Mouse (Mus musculus) gastrocnemius, postnatal 14 days (tissue): ENCODE measurements at regions not wholly inside any gene's neighbourhood (a gene's known extent, or its start where the extent isn't known, plus 50 kb on each side); places are given as distances from the start of the nearest gene placed in this dataset.
A peak's percentile ranks its signal among the peaks of the same experiment; 100 is the strongest.

Experiments
- DNase-seq: peaks from one replicate; pipeline ENCODE4 v3.0.0; 2021; ENCODE audit warnings: mixed read lengths
- intact Hi-C: fragments of 180-260 bp; cut with DNase I; formaldehyde crosslinking; loops from one replicate; pipeline ENCODE4 v1.15.1; 2025; ENCODE audit warnings: low total_unique reads

- intact Hi-C loops, result loop anchor here (5.0 to 10.0 kb wide), 3 partner anchors 52 to 337 kb away; partner anchors contain the start of gene Cux1
- peak; percentile 20 for DNase-seq
Measured at GRCm38 (mm10) chr5:136619315-136620231, 52.3 kb upstream of the Cux1 start.

- intact Hi-C loops, result loop anchor here (5.0 to 10.0 kb wide), 3 partner anchors 53 to 338 kb away; partner anchors contain the start of gene Cux1
- no peak for DNase-seq
Measured at GRCm38 (mm10) chr5:136620234-136620633, 52.9 kb upstream of the Cux1 start.

DNA sequence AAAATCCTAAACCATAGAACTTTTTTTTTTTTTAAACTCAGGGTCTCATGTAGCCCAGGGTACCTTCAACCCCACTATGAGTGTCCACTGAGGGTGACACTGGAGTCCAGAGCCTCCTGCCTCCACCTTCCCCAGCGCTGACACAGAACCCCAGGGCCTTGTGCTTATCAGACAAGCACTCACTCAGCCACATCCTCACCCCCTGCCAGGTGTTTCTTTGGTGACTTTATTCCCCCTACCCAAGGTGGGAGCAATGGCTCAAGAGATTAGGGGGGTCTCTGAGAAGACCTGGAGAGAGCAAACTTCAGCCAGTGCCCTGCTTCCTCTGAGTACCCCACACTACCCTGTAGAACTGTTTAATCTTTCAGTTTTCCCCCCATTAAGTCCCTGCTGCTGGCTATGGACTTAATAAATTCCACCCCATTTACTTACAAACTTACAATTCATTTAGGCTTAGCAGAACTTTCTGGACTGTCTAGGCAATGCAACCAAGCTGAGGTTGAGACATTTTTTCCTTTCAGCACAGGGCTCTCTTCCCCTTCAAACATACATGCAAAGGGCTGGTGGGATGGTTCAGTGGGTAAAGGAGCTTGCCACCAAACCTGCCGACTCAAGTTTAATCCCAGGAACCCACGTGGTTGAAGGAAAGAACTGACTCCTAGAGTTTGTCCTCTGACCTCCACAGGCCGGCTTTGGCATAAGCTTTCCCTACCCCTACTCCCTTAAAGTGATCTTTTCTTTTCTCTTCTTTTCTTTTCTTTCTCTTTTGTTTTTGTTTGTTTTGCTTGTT, 54.2 kb upstream of the Cux1 start:
- no peak for DNase-seq
- intact Hi-C loops, result loop anchor here (5.0 to 10.0 kb wide), 3 partner anchors 54 to 339 kb away; partner anchors contain the start of gene Cux1

DNA sequence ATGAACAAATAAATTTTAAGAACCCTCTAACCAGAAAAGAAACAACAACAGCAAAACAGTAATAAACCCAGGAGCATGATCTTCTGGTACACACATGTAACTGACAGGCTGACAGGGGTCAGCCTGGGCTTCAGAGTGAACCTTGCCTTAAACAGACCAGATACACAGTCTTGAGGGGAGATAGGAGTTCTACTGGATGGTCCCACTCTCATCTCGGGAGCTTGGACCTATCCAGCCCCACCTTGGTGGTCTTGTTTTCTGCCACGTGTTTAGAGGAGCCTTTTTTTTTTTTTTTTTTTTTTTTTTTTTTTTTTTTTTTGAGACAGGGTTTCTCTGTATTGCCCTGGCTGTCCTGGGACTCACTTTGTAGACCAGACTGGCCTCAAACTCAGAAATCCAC, 54.9 kb upstream of the Cux1 start:
- intact Hi-C loops, result loop anchor here (5.0 to 10.0 kb wide), 3 partner anchors 55 to 340 kb away; partner anchors contain the start of gene Cux1

GRCm38 (mm10) chr5:136622721-136623542, 55.6 kb upstream of the Cux1 start:
- intact Hi-C loops, result loop anchor here (5.0 to 10.0 kb wide), 3 partner anchors 56 to 341 kb away; partner anchors contain the start of gene Cux1
- DNase-seq, result peak; percentile 64

More for the DNA sequence above, 54.9 kb upstream of the Cux1 start:
- DNase-seq, result no peak

DNA sequence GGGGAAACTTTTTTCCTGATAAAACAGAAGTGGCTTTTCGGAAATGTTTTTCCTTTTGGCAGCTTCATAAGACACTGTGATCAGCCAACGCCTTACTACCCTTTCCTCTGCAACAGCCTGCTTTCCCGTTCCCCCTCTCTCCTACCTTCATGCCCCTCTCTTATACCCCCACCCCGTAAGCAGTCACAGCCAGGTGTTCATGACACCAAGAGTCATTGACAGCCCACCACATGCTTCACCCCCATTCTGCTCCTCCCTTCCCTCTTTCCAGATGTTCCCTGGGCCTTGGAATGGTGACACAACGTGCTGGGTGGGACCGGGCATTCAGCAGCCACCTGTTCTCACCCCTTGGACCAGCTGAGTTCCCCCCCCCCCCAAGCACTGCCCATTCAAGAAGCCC, 56.5 kb upstream of the Cux1 start:
- intact Hi-C loops, result loop anchor here (5.0 to 10.0 kb wide), 3 partner anchors 56 to 341 kb away; partner anchors contain the start of gene Cux1
- no peak for DNase-seq

GRCm38 (mm10) chr5:136625176-136625991, 58.1 kb upstream of the Cux1 start:
- no peak for DNase-seq
- intact Hi-C loops, result loop anchor here (10.0 kb wide), 1 partner anchor 79 kb away; no protein-coding TSS in a partner anchor

DNA sequence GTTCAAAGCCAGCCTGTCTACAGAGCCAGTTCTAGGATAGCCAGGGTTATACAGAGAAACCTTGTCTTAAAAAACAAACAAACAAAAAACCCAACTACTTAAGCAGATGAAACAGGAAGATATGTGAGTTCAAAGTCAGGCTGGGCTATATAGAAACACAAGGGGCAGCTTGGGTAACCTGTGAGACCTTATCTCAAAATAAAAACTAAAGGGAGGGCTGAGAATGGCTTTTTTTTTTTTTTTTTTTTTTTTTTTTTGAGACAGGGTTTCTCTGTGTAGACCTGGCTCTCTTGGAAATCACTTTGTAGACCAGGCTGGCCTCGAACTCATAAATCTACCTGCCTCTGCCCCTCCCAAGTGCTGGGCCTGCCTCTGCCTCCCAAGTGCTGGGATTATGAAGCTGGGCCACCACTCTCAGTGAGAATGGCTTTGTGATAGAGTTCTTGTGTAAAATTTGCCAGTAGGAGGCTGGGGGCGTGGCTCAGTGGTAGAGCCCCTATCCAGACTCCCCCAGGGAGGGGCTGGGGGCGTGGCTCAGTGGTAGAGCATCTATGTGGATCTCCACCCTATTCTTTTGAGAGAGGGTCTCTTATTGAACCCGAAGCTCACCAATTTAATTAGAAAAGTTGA, 59.0 kb upstream of the Cux1 start:
- DNase-seq, result no peak
- intact Hi-C loops, result loop anchor here (10.0 kb wide), 1 partner anchor 79 kb away; no protein-coding TSS in a partner anchor

DNA sequence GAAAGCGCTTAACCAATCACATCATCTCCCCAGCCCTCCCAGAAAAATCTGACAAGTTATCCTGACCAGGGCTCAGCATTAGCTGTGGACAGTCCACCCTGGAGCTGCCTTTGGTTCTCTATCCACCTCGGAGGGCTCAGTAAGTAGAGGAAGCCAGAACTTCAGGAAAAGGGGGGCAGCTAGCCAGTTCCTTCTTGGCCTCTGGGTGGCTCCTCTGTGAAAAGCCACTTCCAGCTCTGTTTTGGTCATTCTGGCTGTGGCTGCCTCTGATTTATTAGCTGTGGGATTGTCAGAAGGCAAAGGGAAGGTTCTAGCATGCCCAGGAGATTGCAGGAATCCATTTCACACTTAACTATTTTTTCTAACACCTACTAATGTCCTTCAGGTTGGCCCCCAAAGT, 59.6 kb upstream of the Cux1 start:
- intact Hi-C loops, result loop anchor here (10.0 kb wide), 1 partner anchor 78 kb away; no protein-coding TSS in a partner anchor
- DNase-seq, result peak; percentile 43

- peak; percentile 22 for DNase-seq
- intact Hi-C loops, result loop anchor here (10.0 kb wide), 1 partner anchor 77 kb away; no protein-coding TSS in a partner anchor
Measured at GRCm38 (mm10) chr5:136627671-136628292, 60.5 kb upstream of the Cux1 start.

DNA sequence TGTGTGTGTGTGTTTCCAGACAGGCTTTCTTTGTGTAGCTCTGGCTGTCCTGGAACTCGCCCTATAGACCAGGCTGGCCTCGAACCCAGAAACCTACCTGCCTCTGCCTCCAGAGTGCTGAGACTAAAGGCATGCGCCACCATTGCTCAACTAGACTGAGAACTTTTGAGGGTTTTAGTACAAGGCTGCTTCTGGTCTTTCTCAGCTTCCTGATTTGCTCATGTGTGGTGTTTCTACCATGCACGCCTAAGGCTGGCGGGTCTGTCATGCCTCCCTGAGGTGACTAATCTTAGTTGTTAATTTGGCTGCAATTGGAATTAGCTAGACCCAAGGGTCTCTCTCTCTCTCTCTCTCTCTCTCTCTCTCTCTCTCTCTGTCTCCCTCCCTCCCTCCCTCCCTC, 61.2 kb upstream of the Cux1 start:
- no peak for DNase-seq
- intact Hi-C loops, result loop anchor here (10.0 kb wide), 1 partner anchor 76 kb away; no protein-coding TSS in a partner anchor

DNA sequence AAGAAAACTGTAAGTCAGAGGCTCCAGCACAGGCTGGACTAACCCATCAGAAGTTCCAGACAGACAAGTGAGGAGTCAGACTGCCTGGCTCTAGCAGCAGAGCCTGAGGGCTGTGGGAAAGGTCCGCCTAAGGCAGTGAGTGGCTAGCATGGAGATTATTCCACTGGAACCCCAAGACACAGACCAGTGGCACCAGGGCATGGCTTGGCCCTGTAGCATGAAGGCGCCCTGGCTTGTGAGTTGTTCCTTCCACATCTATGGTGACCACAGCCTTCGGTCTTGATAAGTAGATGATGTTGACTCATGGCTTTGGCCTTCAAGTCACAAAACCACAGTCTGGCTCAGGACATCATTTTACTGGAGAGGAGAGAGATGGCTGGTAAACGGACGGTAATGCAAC, 60.7 kb upstream of the Myl10 start:
- intact Hi-C loops, result no loop called here

GRCm38 (mm10) chr5:136633901-136634300, 59.0 kb upstream of the Myl10 start:
- intact Hi-C loops, result no loop called here
- DNase-seq, result no peak

More for the DNA sequence above, 60.7 kb upstream of the Myl10 start:
- DNase-seq, result no peak

- intact Hi-C loops, result no loop called here
- no peak for DNase-seq
Measured at GRCm38 (mm10) chr5:136635119-136635518, 57.8 kb upstream of the Myl10 start.

DNA sequence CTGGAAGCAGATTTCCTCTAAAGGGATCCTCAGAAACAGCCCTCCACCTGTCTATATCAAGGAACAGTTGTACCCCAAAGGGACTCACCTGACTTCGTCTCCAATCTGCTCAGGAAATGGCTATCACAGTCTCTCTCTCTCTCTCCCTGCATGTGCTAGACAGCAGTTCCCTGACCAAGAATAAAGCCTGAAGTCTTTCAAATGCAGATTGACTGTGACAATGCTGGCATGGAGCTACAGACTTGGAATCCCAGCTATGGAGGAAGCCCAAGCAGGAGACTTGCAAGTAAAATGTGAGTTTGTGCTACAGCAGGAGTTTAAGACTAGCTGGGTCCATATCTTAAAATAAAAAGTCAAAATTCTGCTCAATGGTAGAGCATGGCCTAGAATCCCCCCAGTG, 56.5 kb upstream of the Myl10 start:
- intact Hi-C loops, result no loop called here
- no peak for DNase-seq

DNA sequence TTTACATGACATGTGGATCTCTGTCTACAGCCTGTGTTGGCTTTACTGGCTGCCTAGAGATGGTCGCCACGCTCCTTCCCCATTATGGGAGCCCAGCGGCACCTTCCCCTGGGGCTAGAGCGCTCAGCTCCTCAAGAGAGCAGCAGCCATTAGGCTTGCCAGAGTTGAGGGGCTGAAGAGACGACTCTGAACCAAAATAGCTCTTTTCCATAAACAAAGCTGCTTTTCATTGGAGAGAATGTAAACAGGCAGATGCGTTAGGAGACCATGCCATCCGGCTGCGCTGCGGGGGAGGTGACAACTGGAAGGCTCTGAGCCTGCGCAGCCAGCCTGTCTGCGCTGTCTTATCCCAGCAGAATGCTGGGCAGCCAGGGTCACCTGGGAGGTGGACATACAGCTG, 55.1 kb upstream of the Myl10 start:
- no peak for DNase-seq
- intact Hi-C loops, result no loop called here
